ENCODE assay signal across 8 mouse cellular contexts in genomic region chr11:97799146-97799993, GRCm38 (mm10). TPM values are rescaled to one million over a fixed set of nuclear protein-coding genes. Genes with fewer than 3 reads are reported as not detected.
DNase-seq lines count a peak whose midpoint lies in the region; ATAC-seq lines count a peak whose summit lies in the region.

No protein-coding gene starts in this region.

- H3K4me3 ChIP-seq in hindbrain, embryonic 12.5 days = peak overlapping the region; percentile 93

- ATAC-seq in hindbrain, embryonic 12.5 days (ENCODE audit: low FRiP score) = peak; percentile 83

- DNase-seq in Muller cell, postnatal 12 days (ENCODE audit: inconsistent ontology term) = peak; percentile 93
- peak; percentile 91 to 94 for DNase-seq in cerebellum, postnatal 10 days
- peak; percentile 71 to 80 for DNase-seq in frontal cortex, postnatal 14 days (ENCODE audit: low spot score in 2 of 2)
- peak; percentile 85 to 90 for DNase-seq in layer of hippocampus, postnatal 14 days (ENCODE audit: low spot score in 2 of 2)
- DNase-seq in lung, postnatal 10 days = peak; percentile 92
- DNase-seq in ovary, postnatal 14 days (ENCODE audit: low spot score) = peak; percentile 76
- DNase-seq in thymus, postnatal 10 days (ENCODE audit: low spot score in 2 of 2) = peak; percentile 79 to 80

- peak overlapping the region; percentile 98 for H3K27ac ChIP-seq in hindbrain, embryonic 12.5 days

- H3K36me3 ChIP-seq in hindbrain, embryonic 12.5 days = no peaks in the 10 kb centered on the region

- under 1% methylated on average over 64 of the region's 71 CpGs for WGBS in hindbrain, embryonic 12.5 days

- no peaks in the 10 kb centered on the region for H3K27me3 ChIP-seq in hindbrain, embryonic 12.5 days

- H3K4me2 ChIP-seq in hindbrain, embryonic 12.5 days (replicated peaks) = peak overlapping the region; percentile 77

- H3K9me3 ChIP-seq in hindbrain, embryonic 12.5 days (replicated peaks) = no peaks in the 10 kb centered on the region

- H3K4me1 ChIP-seq in hindbrain, embryonic 12.5 days = peaks cover 30% of the 10 kb centered on the region

- peak overlapping the region; percentile 92 for H3K9ac ChIP-seq in hindbrain, embryonic 12.5 days

RNA-seq across cellular contexts. Expression of gene Lasp1, which starts 0.6 kb away (rescaled TPM):
- polyA plus RNA-seq in hindbrain, embryonic 12.5 days (2016; fragmentation: Nextera tagmentation; extraction: Ambion mirVana) = 111 and 120 TPM in 2 replicates
- 100 to 1,000 TPM; 114 to 123 TPM for total RNA-seq in layer of hippocampus, postnatal 14 days (2021)

RNA-seq across cellular contexts. Expression of gene Rpl23, which starts 17.1 kb away (rescaled TPM):
- polyA plus RNA-seq in hindbrain, embryonic 12.5 days (2016; fragmentation: Nextera tagmentation; extraction: Ambion mirVana) = 347 and 376 TPM in 2 replicates
- total RNA-seq in layer of hippocampus, postnatal 14 days (2021) = 100 to 1,000 TPM; 372 to 419 TPM

RNA-seq across cellular contexts. Expression of gene 1700001P01Rik, which starts 23.7 kb away (rescaled TPM):
- polyA plus RNA-seq in hindbrain, embryonic 12.5 days (2016; fragmentation: Nextera tagmentation; extraction: Ambion mirVana) = 0.68 and 0.98 TPM in 2 replicates
- total RNA-seq in layer of hippocampus, postnatal 14 days (2021) = 1 to 10 TPM in 1 of 2 experiments, under 1 TPM in 1; 0.58 to 2.0 TPM

RNA-seq across cellular contexts. Expression of gene Cwc25, which starts 33.0 kb away (rescaled TPM):
- polyA plus RNA-seq in hindbrain, embryonic 12.5 days (2016; fragmentation: Nextera tagmentation; extraction: Ambion mirVana) = 22.0 and 25.4 TPM in 2 replicates
- total RNA-seq in layer of hippocampus, postnatal 14 days (2021) = 10 to 100 TPM; 21.3 to 21.4 TPM

RNA-seq across cellular contexts. Expression of gene B230217C12Rik, which starts 41.2 kb away (rescaled TPM):
- 14.1 and 14.8 TPM in 2 replicates for polyA plus RNA-seq in hindbrain, embryonic 12.5 days (2016; fragmentation: Nextera tagmentation; extraction: Ambion mirVana)
- total RNA-seq in layer of hippocampus, postnatal 14 days (2021) = 10 to 100 TPM; 44.2 to 49.6 TPM

Comparison
In these comparisons a context has a peak if more than half of its experiments do, and no peak if none do; other contexts are left out.
1. Peak in every context shown above with its lines: DNase-seq, ATAC-seq, H3K4me3 ChIP-seq and H3K27ac ChIP-seq.